Mouse (Mus musculus): ENCODE data around the gene Klhdc8a.

Klhdc8a gene

GRCm38 (mm10) chr1:132290921-132291675, 7.3 kb upstream of the Klhdc8a start:
- DNase-seq (ENCODE audit: extremely low spot score): no peak

- DNase-seq (ENCODE audit: extremely low spot score): no peak
Observed at GRCm38 (mm10) chr1:132291706-132292105, 6.7 kb upstream of the Klhdc8a start.

DNA sequence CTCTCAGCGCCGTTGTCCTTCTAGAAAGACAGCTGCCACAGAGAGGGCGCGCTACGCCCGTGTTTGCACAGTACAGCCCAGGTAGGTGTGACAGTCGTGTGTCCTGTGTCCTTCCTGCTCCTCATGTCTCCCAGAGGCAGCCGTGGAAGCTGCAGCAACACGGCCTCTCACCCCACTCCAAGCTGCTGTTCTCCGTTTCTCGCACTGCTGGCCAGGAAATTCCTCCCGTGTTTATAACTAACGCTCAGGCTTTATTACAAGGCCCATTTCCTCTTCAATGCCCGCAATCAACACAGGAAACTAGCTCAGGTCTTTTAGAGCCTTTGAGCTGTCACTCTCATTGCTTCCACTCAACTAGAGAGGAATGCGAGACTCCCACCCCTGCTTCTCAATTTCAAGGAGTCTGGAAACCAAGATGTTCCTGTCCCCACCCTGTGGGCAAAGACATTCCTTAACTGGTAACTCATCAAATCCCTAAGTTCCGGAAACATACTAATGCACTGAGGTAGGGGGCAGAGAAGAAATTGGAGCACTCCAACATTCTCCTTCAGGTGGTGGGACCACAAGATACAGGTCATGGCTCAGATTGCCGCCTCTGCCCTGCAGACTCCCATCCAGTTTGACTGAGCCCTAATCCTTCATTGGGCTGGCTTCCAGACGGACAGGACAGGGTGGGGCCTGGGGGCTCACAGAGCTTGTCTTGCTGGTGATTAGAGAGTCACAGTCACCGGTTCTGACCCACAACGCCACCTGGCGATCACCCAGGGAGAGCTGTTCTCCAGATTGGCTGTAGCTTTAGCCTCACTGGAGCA, 5.9 kb upstream of the Klhdc8a start:
- no peak for DNase-seq (ENCODE audit: extremely low spot score)

GRCm38 (mm10) chr1:132295506-132295905, 2.9 kb upstream of the Klhdc8a start:
- no peak for DNase-seq (ENCODE audit: extremely low spot score)

- no peak for DNase-seq (ENCODE audit: extremely low spot score)
Observed at GRCm38 (mm10) chr1:132296051-132296450, 2.4 kb upstream of the Klhdc8a start.

GRCm38 (mm10) chr1:132298801-132299464, 507 bp downstream of the Klhdc8a start:
- DNase-seq (ENCODE audit: extremely low spot score): peak; percentile 61

DNA sequence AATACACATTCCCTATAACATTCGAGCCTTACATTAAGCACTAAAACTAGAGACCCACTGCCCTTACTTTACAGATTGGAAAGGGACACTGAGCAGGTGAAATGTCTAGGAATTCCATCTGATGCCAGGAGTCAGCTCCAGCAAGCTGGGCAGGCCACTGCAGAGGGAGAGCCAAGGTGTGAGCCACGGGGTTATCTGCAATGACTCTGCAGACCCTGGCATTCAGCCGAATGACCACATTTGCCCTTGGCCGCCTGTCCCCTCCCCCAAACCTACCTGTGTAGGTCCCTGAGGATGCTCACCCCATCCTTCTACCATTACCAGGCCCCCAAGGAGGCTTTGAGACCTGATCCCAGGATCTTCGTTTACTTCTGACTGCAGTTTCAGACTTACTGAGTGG, 1.3 kb downstream of the Klhdc8a start:
- DNase-seq (ENCODE audit: extremely low spot score): no peak

GRCm38 (mm10) chr1:132301242-132301641, 2.8 kb downstream of the Klhdc8a start:
- no peak for DNase-seq (ENCODE audit: extremely low spot score)

DNA sequence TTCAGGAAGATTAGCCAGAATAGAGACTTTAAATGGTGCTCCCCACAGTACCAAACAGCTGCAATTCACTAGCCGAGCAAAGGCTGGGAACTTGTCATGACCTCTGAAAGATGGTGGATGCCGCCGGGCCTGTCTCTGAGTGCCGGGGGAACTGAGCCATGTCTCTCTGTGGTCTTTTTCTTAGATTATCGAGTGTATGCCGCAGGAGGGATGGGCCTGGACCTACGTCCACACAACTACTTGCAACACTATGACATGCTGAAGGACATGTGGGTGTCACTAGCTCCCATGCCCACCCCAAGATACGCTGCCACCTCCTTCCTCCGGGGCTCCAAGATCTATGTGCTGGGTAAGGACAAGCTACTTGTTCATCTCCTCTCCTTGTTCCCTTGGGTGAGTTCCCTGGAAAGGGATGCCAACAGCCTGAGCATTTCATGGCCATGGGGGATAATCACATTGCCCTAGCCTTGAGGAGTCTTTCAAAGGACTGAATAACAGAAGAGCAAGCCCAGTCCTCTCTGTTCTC, 4.0 kb downstream of the Klhdc8a start:
- no peak for DNase-seq (ENCODE audit: extremely low spot score)

DNA sequence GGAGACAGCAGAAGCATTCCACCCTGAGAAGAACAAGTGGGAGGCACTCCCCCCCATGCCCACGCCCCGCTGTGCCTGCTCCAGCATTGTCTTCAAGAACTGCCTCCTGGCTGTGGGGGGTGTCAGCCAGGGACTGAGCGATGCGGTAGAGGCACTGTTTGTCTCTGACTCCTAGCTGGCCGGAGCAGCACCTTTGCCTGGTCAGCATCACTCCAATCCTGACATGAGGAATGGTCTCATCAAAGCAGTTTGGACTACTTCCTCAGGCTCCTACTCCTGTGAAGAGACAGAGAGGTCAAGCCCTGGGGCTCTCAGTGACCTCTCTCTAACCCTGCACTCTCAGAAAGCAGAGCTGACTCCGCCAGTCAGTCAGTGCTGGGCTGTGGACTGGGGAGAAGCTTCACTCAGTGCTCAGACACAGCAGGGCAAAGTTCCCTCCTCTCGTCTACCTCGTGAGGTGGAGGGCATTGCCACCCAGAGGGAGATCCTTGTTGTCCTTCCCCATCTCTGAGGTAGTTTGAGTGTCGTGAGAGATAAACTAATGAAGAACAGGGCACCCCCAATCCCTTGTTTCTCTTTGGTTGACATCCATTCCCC, 6.3 kb downstream of the Klhdc8a start:
- peak; percentile 65 for DNase-seq (ENCODE audit: extremely low spot score)

- peak; percentile 62 for DNase-seq (ENCODE audit: extremely low spot score)
Observed at GRCm38 (mm10) chr1:132306160-132306559, 7.7 kb downstream of the Klhdc8a start.

DNA sequence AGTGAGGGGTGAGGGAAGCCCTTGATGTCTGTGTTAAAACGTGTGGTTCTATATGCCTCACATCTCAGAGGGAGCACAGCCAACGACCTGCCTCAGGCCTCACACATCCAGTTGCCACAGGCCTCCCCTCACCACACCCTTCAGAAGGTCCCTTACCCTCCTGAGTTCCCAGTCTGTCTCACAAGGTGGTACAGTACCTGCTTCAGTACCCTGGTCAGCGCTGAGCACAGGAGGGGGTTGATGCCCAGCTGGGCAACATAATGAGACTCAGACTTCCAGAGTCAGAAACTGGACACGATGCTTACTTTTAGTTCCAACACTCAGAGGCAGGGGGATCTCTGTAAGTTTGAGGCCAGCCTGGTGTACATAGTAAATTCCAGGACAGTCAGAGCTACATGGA, 8.4 kb downstream of the Klhdc8a start:
- DNase-seq (ENCODE audit: extremely low spot score): no peak

DNA sequence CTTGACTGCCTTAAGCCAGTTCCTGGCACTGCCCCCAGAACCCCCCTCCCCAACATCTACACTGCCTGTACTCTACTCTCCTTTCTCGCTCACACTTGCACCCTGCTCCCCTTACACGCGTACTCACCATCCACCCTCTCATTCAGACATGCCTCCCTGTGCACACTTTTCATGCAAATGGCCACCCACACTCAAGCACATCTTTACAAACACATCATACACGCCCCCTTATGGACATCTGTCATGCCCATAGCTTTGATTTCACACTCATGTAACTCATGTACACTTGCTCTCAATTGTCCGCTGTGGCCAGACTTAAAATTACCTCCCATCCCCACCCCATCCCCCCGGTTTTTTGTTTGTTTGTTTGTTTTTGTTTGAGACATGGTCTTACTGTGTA, 9.5 kb downstream of the Klhdc8a start:
- DNase-seq (ENCODE audit: extremely low spot score): no peak

- no peak for DNase-seq (ENCODE audit: extremely low spot score)
Observed at GRCm38 (mm10) chr1:132308674-132309073, 10.2 kb downstream of the Klhdc8a start.

DNA sequence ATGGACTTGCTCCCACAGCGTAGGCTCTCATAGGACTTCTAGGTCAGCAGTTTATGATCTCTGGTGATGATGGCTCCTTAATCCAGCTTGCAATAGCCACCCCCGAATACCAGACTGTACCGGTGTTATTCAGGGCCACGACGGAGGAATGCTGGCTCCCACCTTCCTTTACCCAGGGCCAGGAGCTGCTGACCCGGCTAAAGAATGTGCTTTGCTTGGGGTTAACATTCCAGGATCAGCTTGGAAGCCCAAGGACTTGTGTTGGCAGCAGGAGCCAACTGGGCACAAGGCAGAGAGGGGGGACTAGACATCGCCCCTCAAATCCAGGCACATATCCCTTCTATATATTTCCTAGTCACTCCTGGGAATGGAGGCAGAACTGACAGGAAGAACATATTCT, 12.3 kb downstream of the Klhdc8a start:
- DNase-seq (ENCODE audit: extremely low spot score): no peak

DNA sequence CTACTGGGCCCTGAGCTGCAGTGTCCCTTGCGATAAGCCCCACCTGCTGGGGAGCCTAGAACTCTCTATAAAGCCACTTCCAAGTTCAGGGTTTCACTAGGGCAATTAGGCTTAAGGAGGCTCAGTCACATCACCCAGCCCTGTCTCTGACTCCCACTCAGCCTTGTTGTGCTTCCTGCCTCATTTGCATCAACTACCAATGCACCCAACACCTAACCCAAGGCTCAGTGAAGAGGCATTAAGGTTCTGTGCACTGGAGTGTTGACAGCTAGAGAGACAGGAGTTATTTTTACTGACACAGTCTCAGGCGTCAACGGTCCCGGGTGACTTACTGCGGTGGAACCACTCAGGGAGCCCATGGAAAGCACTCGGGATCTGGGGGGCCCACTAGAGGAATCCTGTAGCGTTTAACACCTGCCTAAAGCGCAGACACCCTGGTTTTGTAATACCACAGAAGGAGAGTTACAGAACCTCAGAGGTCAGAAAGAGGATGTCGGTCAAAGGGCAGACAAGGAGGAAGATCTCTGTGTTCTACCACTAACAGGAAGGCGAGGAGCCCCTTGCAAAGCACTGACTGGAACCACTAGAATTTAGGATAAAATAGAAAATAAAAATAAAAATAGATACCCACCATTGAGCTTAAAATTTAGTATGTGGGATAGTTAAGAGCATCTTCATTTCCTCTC, 12.9 kb downstream of the Klhdc8a start:
- no peak for DNase-seq (ENCODE audit: extremely low spot score)

- DNase-seq (ENCODE audit: extremely low spot score): no peak
Observed at GRCm38 (mm10) chr1:132312043-132312442, 13.6 kb downstream of the Klhdc8a start.

- DNase-seq (ENCODE audit: extremely low spot score): peak; percentile 74
Observed at GRCm38 (mm10) chr1:132312703-132313102, 14.3 kb downstream of the Klhdc8a start.

- peak; percentile 90 for DNase-seq (ENCODE audit: extremely low spot score)
Observed at GRCm38 (mm10) chr1:132315889-132316624, 17.6 kb downstream of the Klhdc8a start, which contains the start of gene Nuak2. Gene Nuak2 (plus strand): TSS chr1:132316126.

GRCm38 (mm10) chr1:132316625-132316994, 18.2 kb downstream of the Klhdc8a start:
- no peak for DNase-seq (ENCODE audit: extremely low spot score)

DNA sequence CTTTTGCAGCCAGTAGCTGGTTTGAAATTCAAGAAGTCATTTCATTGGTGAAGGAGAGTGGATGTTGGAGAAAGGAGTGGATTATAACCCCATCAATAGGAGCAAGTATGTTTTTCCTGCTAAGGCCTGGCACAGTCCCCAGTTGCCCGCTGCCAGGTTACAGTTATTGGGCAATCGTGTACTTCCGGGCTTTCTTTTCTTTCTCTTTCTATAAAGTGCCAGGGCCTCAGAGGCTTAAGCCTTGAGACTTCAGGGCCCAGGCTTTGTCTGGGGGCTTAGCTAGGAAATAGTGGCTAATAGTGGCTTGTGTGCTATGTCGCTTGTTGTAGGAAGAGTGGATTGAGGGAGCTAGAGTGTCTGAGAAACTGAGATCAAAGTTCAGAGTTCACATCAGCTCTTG, 19.0 kb downstream of the Klhdc8a start:
- DNase-seq (ENCODE audit: extremely low spot score): no peak

All from embryo, embryonic 9.5 days (tissue).